Mouse (Mus musculus) spleen, postnatal 36 days (tissue): ENCODE measurements around the gene Atp5d.
"Not testable (repeated sequence)": the region's sequence is repeated elsewhere in the genome, so short reads cannot be mapped to it uniquely, and the experiment has no call there.

Experiments
- DNase-seq, 2 experiments: peaks; one replicate each; pipeline ENCODE4 v3.0.0; 2022; ENCODE audit warnings: low spot score in 2 of 2, mixed read lengths in 1 of 2

The Atp5d gene

DNA sequence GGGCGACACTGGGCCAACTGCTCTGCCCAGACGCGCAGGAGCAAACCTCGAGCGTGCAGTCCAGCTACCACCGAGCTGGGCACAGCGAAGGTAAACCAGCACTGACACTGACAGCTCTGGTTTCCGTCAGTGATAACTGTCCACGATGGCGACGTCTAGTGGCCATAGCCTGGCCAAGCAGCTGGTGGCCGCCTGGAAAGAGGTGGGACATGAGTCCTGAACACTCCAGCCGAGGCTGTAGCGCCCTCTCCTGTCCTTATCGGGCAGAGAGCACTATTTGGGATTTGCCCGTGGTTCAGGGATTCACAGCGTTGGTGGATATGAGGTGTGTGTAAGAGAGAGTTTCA is 26.5 kb downstream of the Atp5d start:
- DNase-seq = peak; percentile 96 to 97

GRCm38 (mm10) chr10:80165392-80166128 is 27.1 kb downstream of the Atp5d start, which contains the start of gene Cirbp:
Cirbp (plus strand) TSS chr10:80165985.
- DNase-seq = peak in 1 of 2 experiments; percentile 29

- DNase-seq = not testable (repeated sequence)
These were observed 27.7 kb downstream of the Atp5d start for GRCm38 (mm10) chr10:80166136-80166535.

GRCm38 (mm10) chr10:80167460-80168037 is 29.1 kb downstream of the Atp5d start:
- peak; percentile 98 to 99 for DNase-seq

DNA sequence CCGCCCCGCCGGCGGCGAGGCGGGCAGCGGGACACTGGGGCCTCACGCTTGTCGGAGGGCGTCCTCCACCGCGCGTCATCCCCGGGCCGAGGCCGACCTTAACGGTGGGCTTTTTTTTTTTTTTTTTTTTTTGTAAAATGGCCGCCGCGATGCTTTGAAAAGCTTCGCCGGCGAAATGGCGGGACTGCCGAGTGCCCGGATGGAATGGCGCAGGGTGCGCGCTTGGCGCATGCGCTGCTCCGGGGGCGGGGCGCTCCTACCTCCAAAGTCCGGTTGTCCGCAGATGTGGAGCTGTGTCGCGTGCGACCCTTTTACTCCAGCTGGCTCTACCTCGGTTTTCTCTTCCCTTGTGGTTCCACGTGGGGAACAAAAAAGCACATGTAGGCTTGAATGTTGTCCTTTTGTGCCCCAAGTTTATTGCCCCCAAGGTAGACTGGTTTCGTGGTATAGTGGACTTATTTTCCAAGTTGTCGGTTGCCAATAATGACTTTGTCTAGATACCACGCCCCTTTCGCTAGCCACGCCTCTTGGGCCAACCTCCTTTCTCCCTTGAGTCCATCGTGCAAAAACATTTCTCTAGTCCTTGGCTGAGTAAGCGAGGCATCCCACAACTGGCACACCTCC is 29.7 kb downstream of the Atp5d start:
- peak; percentile 87 to 90 for DNase-seq

DNA sequence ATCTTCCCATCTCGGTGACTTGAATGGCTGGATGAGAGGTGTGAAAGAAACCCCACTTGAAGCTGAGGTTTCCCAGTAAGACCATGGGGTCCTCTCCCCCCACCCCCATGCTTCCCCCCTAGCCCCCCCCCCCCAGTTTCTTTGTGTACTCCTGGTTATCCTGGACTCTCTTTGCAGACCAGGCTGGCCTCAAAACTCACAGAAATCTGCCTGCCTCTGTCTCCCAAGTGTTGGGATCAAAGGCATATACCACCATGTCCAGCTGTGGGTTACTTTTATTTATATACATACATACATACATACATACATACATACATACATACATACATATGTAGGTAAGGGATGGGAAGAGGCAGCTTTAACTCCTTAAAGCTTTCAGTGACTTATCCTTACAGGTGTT is 30.6 kb downstream of the Atp5d start:
- no peak for DNase-seq

- DNase-seq = no peak
These were observed 31.2 kb downstream of the Atp5d start for GRCm38 (mm10) chr10:80169651-80170050.

GRCm38 (mm10) chr10:80170052-80170451 is 31.6 kb downstream of the Atp5d start:
- DNase-seq = no peak

- DNase-seq = no peak
These were observed 32.2 kb downstream of the Atp5d start for GRCm38 (mm10) chr10:80170601-80171021.

DNA sequence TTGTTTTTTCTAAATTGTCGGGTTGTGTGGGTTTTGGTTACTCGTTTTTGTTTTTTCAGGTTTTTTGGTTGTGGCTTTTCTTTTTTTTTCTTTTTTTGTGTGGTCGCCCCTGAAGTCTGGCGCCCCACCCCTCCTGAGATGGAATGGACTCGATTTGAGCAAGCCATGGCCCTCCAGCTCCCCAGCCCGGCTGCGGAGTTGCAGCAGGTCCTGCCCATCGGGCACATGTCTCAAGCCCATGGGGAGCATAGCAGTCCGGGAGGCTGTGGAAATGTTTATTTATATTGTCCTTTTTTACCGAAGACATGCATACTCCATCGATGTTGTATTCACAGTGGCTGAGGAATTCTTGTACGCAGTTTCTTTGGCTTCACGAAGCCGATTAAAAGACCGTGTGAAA is 32.8 kb downstream of the Atp5d start:
- no peak for DNase-seq

DNA sequence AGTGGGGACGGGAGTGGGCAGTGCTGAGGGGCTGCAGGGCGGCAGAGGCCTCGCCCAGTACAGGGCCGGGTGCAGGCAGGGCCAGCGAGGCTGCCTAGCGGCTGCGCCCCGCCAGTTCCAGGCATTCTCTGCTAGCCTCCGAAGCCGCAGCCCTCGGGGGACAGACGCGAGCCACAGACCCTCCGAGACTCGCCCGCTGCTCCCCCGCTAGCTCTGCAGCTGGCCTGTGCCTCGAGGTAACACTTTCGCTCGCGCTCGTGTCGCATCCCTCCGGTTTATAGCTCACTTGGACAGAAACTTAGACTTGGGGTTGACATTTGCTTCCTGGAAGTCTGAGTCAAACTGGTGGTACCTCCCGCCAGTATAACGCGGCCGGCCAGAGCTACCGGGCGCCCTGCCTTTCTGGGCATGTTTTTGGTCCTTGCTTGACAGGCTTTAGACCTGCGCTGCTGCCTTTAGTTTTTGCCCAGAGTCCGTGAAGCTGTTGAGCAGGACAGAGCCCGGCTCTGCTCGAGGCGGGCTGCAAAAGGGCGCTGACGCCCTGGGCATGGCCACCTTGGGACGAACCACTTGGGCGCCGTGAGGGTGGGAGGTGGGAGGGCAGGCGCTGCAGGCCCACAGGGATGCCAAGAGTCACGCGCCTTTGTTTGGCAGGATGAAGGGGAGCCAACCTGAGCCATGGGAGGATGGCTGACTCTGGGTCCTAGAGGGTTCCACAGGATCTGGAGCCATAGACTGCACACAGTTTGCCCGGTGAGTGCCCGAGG is 33.5 kb downstream of the Atp5d start:
- DNase-seq = peak in 1 of 2 experiments; percentile 22

DNA sequence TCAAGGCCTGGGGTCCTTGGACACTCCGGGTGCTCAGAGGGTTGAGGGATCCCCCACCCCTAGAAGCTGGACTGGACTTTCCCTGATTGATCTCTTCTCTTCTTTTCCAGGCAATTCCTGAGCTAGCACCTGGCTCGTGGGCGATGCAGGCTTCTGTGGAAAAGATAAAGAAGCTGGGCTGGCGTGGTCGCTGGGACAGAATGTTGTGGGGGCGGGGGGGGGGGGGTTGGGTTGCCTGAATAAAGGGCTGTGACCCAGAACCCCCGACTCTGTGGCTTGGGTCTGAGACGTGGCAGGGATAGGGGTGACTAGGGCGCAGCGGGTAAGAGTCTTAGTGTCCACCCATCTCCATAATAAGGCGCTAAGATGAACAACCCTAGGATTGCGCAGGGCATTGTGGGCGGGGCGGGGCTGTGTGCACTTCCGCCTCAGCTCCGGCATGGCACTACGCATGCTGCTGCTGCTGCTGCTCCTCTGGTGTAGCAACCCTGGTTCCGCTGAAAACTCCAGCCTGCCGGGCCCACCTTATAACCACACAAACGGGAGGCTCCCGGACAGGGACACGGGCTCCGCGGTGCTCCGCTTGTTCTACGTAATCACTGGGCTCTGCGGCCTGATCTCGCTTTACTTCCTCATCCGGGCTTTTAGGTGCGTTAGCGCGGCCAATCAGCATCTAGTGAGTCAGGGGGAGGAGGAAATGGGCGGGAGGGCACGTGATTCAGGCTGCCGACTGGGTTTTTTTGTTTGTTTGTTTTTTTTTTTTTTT is 34.3 kb downstream of the Atp5d start, which contains the start of gene 1600002K03Rik:
Gene 1600002K03Rik (plus strand): TSS at position 418 of the 766 bp plus-strand sequence.
- DNase-seq = peak; percentile 89 to 92

DNA sequence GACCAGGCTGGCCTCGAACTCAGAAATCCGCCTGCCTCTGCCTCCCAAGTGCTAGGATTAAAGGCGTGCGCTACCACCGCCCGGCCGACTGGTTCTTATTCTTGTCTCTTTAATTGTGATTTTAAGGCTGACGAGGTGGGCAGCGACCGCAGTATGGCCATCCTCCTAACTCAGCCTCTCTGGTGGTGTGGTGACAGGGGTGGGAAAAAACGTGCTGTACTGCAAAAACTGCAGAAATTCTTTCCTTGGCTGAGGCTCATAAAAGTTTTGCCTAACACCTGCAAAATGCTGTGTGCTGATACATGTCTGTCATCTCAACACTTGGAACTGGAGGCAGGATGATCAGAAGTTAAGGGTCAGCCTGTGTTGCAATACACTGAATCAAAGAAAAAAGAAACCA is 34.9 kb downstream of the Atp5d start:
- DNase-seq = no peak

DNA sequence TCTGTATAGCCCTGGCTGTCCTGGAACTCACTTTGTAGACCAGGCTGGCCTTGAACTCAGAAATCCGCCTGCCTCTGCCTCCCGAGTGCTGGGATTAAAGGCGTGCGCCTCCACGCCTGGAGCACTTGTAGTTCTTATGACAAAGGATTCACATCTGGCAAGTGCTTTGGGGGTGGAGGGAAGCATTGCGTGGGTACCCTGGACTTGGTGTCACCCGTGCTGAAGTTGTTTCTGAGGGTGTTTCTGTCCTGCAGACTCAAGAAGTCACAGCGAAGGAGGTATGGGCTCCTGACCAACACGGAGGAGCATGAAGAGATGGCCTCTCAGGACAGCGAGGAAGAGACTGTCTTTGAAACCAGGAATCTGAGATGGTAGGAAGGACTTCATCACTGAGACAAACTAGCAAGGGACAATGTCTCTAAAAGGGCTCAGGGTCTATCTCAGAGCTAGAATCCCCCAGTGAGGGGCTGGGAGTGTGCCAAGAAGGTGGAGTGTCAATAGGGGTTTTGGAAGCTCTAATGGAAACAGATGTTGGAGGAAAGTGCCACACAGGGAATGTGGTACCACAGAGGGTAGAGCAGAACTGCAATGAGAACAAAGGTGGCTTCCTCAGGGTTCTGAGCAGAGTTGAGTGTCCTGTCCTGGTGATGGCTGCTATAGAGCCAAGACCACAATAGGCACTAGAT is 35.7 kb downstream of the Atp5d start:
- DNase-seq = no peak

DNA sequence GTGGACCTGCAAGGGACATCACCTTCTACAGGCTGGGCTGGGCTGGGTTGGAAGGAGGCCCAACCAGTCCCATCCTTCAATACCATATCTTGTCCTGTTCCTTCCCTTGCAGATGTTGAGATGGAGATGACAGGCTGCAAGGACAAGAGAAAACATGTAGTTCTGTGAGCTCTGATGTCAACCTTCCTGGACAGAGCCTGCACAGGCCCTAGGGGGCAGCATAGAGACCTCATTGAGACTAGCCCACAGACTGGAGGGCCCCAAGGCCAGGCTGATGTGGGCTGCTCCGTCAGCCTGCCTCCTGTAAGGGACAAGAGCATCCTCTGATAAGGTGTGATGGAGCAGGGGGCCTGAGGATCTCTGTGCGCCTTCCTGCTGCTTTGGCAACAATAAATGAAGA is 36.3 kb downstream of the Atp5d start:
- peak in 1 of 2 experiments; percentile 39 for DNase-seq

- DNase-seq = no peak
These were observed 37.3 kb downstream of the Atp5d start for GRCm38 (mm10) chr10:80175536-80176269.

GRCm38 (mm10) chr10:80176270-80176834 is 37.9 kb downstream of the Atp5d start:
- DNase-seq = no peak

DNA sequence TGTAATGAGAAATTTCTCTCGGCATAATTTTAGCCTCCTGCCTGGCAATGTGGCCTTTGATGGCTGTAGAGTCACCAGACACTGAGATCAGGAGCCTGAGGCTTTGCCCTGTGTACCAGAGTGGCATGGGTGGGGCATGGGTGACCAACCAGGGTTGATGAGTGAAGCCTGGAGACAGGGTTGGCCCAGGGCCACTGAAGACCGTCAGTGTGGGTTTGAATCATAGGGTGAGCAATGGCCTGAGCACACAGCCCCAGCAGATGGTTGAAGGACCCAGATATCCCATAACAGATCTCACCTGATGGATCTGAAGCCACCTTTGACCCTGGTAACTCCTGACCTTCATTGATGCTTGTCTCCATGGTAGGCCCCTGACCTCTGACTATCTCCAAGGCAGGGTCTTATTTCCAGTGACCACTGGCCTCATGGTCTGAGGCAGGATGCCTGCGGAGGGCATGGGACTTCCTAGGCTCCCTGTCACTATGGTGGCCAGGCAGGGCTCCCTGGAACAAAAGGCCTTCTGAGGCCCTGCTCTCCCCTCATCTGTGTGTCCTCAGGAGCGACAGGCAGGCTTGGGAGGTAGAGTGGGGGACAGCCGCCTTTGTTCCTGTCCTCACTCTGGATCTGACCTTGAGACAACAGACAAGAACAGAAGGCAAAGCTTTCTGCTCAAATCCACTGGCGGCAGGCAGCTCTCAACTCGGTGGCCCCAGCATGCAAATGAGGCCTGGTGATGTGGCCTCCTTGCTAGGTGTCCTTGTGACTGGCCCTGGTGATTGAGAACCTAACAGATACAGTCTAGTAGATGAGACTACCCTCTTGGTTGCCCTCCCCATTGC is 39.2 kb downstream of the Atp5d start:
- no peak for DNase-seq
